Mouse (Mus musculus) C2C12 (cell line): ENCODE results near the gene Olfml1. TPM values are rescaled to one million over a fixed set of nuclear protein-coding genes. Genes with fewer than 3 reads are reported as not detected.

ENCODE experiments used
- H3K27me3 ChIP-seq: one replicate; pipeline ENCODE4 v1.6.1; 2011; ENCODE audit not compliant: control insufficient read depth, insufficient read depth, insufficient read length
- H3K36me3 ChIP-seq: one replicate; pipeline ENCODE4 v1.6.1; 2011; ENCODE audit not compliant: control insufficient read depth, insufficient read depth
- H3K4me3 ChIP-seq: one replicate; pipeline ENCODE4 v1.5.1; 2011; ENCODE audit warnings: mild to moderate bottlenecking, control low read depth; ENCODE audit not compliant: poor library complexity, insufficient read depth, severe bottlenecking
- H3K79me2 ChIP-seq: one replicate; pipeline ENCODE4 v1.6.1; 2011; ENCODE audit not compliant: control insufficient read depth, insufficient read depth
- H3K79me3 ChIP-seq: one replicate; pipeline ENCODE4 v1.6.1; 2011; ENCODE audit warnings: low read depth, control low read depth
- H3ac ChIP-seq: one replicate; pipeline ENCODE3; 2011; ENCODE audit warnings: low read depth; ENCODE audit not compliant: control insufficient read depth, insufficient read length
- CEBPB ChIP-seq: IDR thresholded peaks from one replicate; pipeline ENCODE4 v1.6.1; 2011; ENCODE audit warnings: low read depth, mild to moderate bottlenecking, control low read depth, moderate library complexity
- CTCF ChIP-seq: IDR thresholded peaks from one replicate; pipeline ENCODE4 v1.5.1; 2011; ENCODE audit not compliant: control insufficient read depth, insufficient read depth, insufficient read length
- FOSL1 ChIP-seq: IDR thresholded peaks from one replicate; pipeline ENCODE4 v1.8.0; 2011; ENCODE audit warnings: mild to moderate bottlenecking, low read length; ENCODE audit not compliant: poor library complexity, insufficient read depth, severe bottlenecking
- MAX ChIP-seq: IDR thresholded peaks from one replicate; pipeline ENCODE4 v1.6.1; 2011; ENCODE audit warnings: mild to moderate bottlenecking, control low read depth
- MYOD1 ChIP-seq: IDR thresholded peaks from one replicate; pipeline ENCODE4 v1.6.1; 2011; ENCODE audit warnings: low read depth; ENCODE audit not compliant: control insufficient read depth, insufficient read length
- MYOG ChIP-seq: IDR thresholded peaks from one replicate; pipeline ENCODE4 v1.6.1; 2011; ENCODE audit not compliant: control insufficient read depth, insufficient read length; ENCODE audit errors: extremely low read depth
- USF1 ChIP-seq: IDR thresholded peaks from one replicate; pipeline ENCODE4 v1.6.1; 2011; ENCODE audit warnings: low read depth, mild to moderate bottlenecking, control low read depth, moderate library complexity
- polyA plus RNA-seq: library from polyadenylated mRNA; unstranded; fragments of >200 nt; fragmentation: generic; extraction: Trizol; gene quantifications from one replicate; pipeline ENCODE4 v1.2.1, GENCODE M21; 2012; ENCODE audit warnings: missing spikeins

Olfml1 gene
- polyA plus RNA-seq, 1 experiment = not detected

GRCm38 (mm10) chr7:107555906-107556305, 11.3 kb upstream of the Olfml1 start:
- H3K36me3 ChIP-seq = no peaks in the 10 kb centered on the region
- H3K79me2 ChIP-seq = no peaks in the 10 kb centered on the region
- no peaks in the 10 kb centered on the region for H3K27me3 ChIP-seq
- TF ChIP-seq MAX (no peak), MYOG (no peak), CEBPB (no peak), FOSL1 (no peak), MYOD1 (no peak), CTCF (no peak), USF1 (no peak)
- no peak overlapping the region for H3K4me3 ChIP-seq
- no peaks in the 10 kb centered on the region for H3K79me3 ChIP-seq
- no peak overlapping the region for H3ac ChIP-seq

- Histone ChIP-seq H3K36me3 (no peaks in the 10 kb centered on the region), H3K27me3 (no peaks in the 10 kb centered on the region), H3K79me2 (no peaks in the 10 kb centered on the region), H3K4me3 (no peak overlapping the region), H3K79me3 (no peaks in the 10 kb centered on the region), H3ac (no peak overlapping the region)
- no peak for TF ChIP-seq MYOG
- TF ChIP-seq CEBPB = no peak
- TF ChIP-seq FOSL1 = no peak
- TF ChIP-seq USF1 = no peak
- no peak for TF ChIP-seq MYOD1
- TF ChIP-seq CTCF = no peak
- no peak for TF ChIP-seq MAX
These were observed 6.6 kb upstream of the Olfml1 start for GRCm38 (mm10) chr7:107560675-107561074.

DNA sequence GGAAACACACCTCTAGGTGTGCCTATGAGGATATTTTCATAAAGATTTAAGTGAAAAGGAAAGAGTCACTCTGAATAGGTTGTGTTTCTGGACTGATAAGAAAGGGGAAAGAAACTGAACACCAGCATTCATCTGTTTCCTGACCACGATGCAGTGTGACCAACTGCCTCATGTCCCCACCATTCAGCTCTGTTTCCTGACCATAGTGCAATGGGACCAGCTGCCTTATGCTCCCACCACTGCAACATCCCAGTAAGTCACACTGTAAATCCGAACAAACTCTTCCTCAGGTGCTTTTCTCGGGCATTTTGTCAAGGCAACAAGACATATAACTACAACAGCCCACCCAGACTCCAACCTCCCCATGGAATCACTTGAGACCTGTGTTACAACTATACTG, 5.7 kb upstream of the Olfml1 start:
- Histone ChIP-seq H3K27me3 (no peaks in the 10 kb centered on the region), H3K79me3 (no peaks in the 10 kb centered on the region), H3ac (no peak overlapping the region), H3K4me3 (no peak overlapping the region), H3K79me2 (no peaks in the 10 kb centered on the region), H3K36me3 (no peaks in the 10 kb centered on the region)
- TF ChIP-seq MYOD1 = no peak
- no peak for TF ChIP-seq MAX
- no peak for TF ChIP-seq MYOG
- TF ChIP-seq CEBPB = no peak
- TF ChIP-seq FOSL1 = no peak
- TF ChIP-seq USF1 = no peak

- no peaks in the 10 kb centered on the region for H3K79me2 ChIP-seq
- TF ChIP-seq MYOG (no peak), FOSL1 (no peak), MAX (no peak), CTCF (no peak), CEBPB (no peak), MYOD1 (no peak), USF1 (no peak)
- H3K4me3 ChIP-seq = no peak overlapping the region
- no peaks in the 10 kb centered on the region for H3K79me3 ChIP-seq
- H3ac ChIP-seq = no peak overlapping the region
- H3K27me3 ChIP-seq = no peaks in the 10 kb centered on the region
- H3K36me3 ChIP-seq = no peaks in the 10 kb centered on the region
These were observed 3.5 kb upstream of the Olfml1 start for GRCm38 (mm10) chr7:107563727-107564126.

DNA sequence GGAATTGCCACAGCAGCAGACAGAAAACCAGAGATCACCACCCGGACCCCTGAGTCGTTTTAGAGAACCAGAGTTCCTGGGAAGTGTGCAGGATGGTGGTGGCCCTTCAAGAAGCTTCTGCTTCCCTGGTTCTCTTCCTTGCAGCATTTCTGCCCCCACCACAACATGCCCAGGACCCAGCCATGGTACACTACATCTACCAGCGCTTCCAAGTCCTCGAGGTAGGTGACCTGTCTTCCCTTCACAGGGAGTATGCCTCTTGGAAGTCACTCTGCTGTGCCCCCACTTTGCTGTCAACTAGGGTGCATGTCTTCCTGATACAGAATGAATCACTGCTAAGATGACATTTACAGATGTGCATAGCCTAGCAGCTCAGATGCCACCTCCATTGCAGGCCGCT, 428 bp downstream of the Olfml1 start:
- H3K4me3 ChIP-seq = no peak overlapping the region
- no peaks in the 10 kb centered on the region for H3K79me3 ChIP-seq
- no peaks in the 10 kb centered on the region for H3K79me2 ChIP-seq
- H3K36me3 ChIP-seq = no peaks in the 10 kb centered on the region
- TF ChIP-seq MYOD1 = no peak
- no peak for TF ChIP-seq MYOG
- no peak for TF ChIP-seq CEBPB
- TF ChIP-seq MAX = no peak
- no peak for TF ChIP-seq CTCF
- no peaks in the 10 kb centered on the region for H3K27me3 ChIP-seq
- H3ac ChIP-seq = no peak overlapping the region

- no peaks in the 10 kb centered on the region for H3K27me3 ChIP-seq
- no peak overlapping the region for H3K4me3 ChIP-seq
- H3ac ChIP-seq = no peak overlapping the region
- no peaks in the 10 kb centered on the region for H3K79me2 ChIP-seq
- no peaks in the 10 kb centered on the region for H3K79me3 ChIP-seq
- TF ChIP-seq USF1 (no peak), MYOG (no peak), MAX (no peak), CEBPB (no peak), FOSL1 (no peak), CTCF (no peak), MYOD1 (no peak)
- no peaks in the 10 kb centered on the region for H3K36me3 ChIP-seq
These were observed 1.7 kb downstream of the Olfml1 start for GRCm38 (mm10) chr7:107568971-107569370.
